Mouse (Mus musculus) gastrocnemius, postnatal 25 days (tissue): Measurements from ENCODE around the gene Bcan. TPM values are rescaled to one million over a fixed set of nuclear protein-coding genes. Genes with fewer than 3 reads are reported as not detected.

Experiments
- DNase-seq: peaks from one replicate; pipeline ENCODE4 v3.0.0; 2022
- total RNA-seq, 2 experiments: library from RNA; stranded (reverse); gene quantifications; 1 replicate in 1 of 2; 2 replicates in 1 of 2; pipeline ENCODE4 v1.2.3; 2021

Bcan gene
- total RNA-seq, 2 experiments from 2014 or later: not detected

- peak; percentile 42 for DNase-seq
Observed at GRCm38 (mm10) chr3:87944838-87945600, 55.0 kb downstream of the Bcan start.

- DNase-seq: no peak
Observed at GRCm38 (mm10) chr3:87943586-87943985, 56.4 kb downstream of the Bcan start.

- DNase-seq: no peak
Observed at GRCm38 (mm10) chr3:87942471-87942870, 57.6 kb downstream of the Bcan start.

- DNase-seq: no peak
Observed at GRCm38 (mm10) chr3:87940611-87941010, 59.4 kb downstream of the Bcan start.

Other genes starting within 250 kb of the Bcan start
- under 1 TPM in 1 of 2 experiments, not detected in 1; 0.11 TPM for gene Ntrk1, start 205.1 kb downstream of the Bcan start, total RNA-seq
- under 1 TPM; 0.29 to 0.31 TPM for gene Insrr, start 203.3 kb downstream of the Bcan start, total RNA-seq
- gene Pear1, start 175.9 kb downstream of the Bcan start, total RNA-seq: 10 to 100 TPM in 1 of 2 experiments, 1 to 10 TPM in 1; 6.0 to 11.0 TPM
- under 1 TPM in 1 of 2 experiments, not detected in 1; 0.13 TPM for gene Sh2d2a, start 153.5 kb downstream of the Bcan start, total RNA-seq
- 10 to 100 TPM; 39.9 to 45.5 TPM for gene Prcc, start 114.6 kb downstream of the Bcan start, total RNA-seq
- gene Hdgf, start 93.9 kb downstream of the Bcan start, total RNA-seq: 100 to 1,000 TPM; 167 to 171 TPM
- 10 to 100 TPM; 43.9 to 44.7 TPM for gene Mrpl24, start 80.7 kb downstream of the Bcan start, total RNA-seq
- 1 to 10 TPM; 7.1 to 7.5 TPM for gene Isg20l2, start 69.9 kb downstream of the Bcan start, total RNA-seq
- gene Rrnad1, start 69.5 kb downstream of the Bcan start, total RNA-seq: 1 to 10 TPM; 4.0 to 4.2 TPM
- gene Crabp2, start 51.6 kb downstream of the Bcan start, total RNA-seq: under 1 TPM in 1 of 2 experiments, not detected in 1; 0.31 TPM
- 10 to 100 TPM; 21.0 to 22.0 TPM for gene Nes, start 29.2 kb downstream of the Bcan start, total RNA-seq
- gene Hapln2, start 27.4 kb upstream of the Bcan start, total RNA-seq: not detected
- 10 to 100 TPM; 13.1 to 16.7 TPM for gene Gpatch4, start 42.9 kb upstream of the Bcan start, total RNA-seq
- gene Naxe, start 58.3 kb upstream of the Bcan start, total RNA-seq: 10 to 100 TPM; 36.5 to 39.7 TPM
- not detected for gene Ttc24, start 78.1 kb upstream of the Bcan start, total RNA-seq
- under 1 TPM; 0.61 to 0.62 TPM for gene Iqgap3, start 81.7 kb upstream of the Bcan start, total RNA-seq
- 100 to 1,000 TPM; 156 to 164 TPM for gene Mef2d, start 142.1 kb upstream of the Bcan start, total RNA-seq